Mouse (Mus musculus) neural tube, embryonic 13.5 days (tissue): ENCODE data around the gene Gm28539. TPM values are rescaled to one million over a fixed set of nuclear protein-coding genes. Genes with fewer than 3 reads are reported as not detected.

ENCODE experiments used
- ATAC-seq: fragments of 200-750 bp; cut with Nextera tagmentation; 2 replicates; pipeline ENCODE4 v1.8.0; 2017; ENCODE audit warnings: low read depth, mild to moderate bottlenecking, moderate TSS enrichment, moderate library complexity
- H3K27ac ChIP-seq: fragments of 300-500 bp; sonication (generic); replicated peaks from 2 replicates; pipeline ENCODE4 v1.5.1; 2015; ENCODE audit warnings: moderate library complexity, mild to moderate bottlenecking, inconsistent platforms
- H3K27me3 ChIP-seq: fragments of 300-500 bp; sonication (generic); 2 replicates; pipeline ENCODE4 v1.6.1; 2015; ENCODE audit warnings: mild to moderate bottlenecking, inconsistent platforms
- H3K36me3 ChIP-seq: fragments of 300-500 bp; sonication (generic); 2 replicates; pipeline ENCODE4 v1.6.1; 2015; ENCODE audit warnings: mild to moderate bottlenecking, inconsistent platforms
- H3K4me1 ChIP-seq: fragments of 300-500 bp; sonication (generic); replicated peaks from 2 replicates; pipeline ENCODE4 v1.6.1; 2015; ENCODE audit warnings: inconsistent platforms
- H3K4me2 ChIP-seq: fragments of 300-500 bp; sonication (generic); 2 replicates; pipeline ENCODE4 v1.6.1; 2015; ENCODE audit warnings: inconsistent platforms, mild to moderate bottlenecking, moderate library complexity
- H3K4me3 ChIP-seq: fragments of 300-500 bp; sonication (generic); 2 replicates; pipeline ENCODE4 v1.5.1; 2015; ENCODE audit warnings: mild to moderate bottlenecking, inconsistent platforms
- H3K9ac ChIP-seq: fragments of 300-500 bp; sonication (generic); 2 replicates; pipeline ENCODE4 v1.6.1; 2015; ENCODE audit warnings: moderate library complexity, mild to moderate bottlenecking, inconsistent platforms
- H3K9me3 ChIP-seq: fragments of 300-500 bp; sonication (generic); 2 replicates; pipeline ENCODE4 v1.6.1; 2016; ENCODE audit warnings: inconsistent platforms
- WGBS: fragments of 180-500 bp; shearing (Covaris S2); methylation state at CpG from one replicate; pipeline ENCODE4 v1.1.7; 2015; 5-methylcytosine and 5-hydroxymethylcytosine counted together
- polyA plus RNA-seq: library from polyadenylated mRNA; unstranded; fragments of >200 nt; fragmentation: Nextera tagmentation; extraction: Ambion mirVana; gene quantifications from 2 replicates; pipeline ENCODE4 v1.2.1, GENCODE M21; 2015

The Gm28539 gene
- polyA plus RNA-seq, result not detected in 2 replicates

DNA sequence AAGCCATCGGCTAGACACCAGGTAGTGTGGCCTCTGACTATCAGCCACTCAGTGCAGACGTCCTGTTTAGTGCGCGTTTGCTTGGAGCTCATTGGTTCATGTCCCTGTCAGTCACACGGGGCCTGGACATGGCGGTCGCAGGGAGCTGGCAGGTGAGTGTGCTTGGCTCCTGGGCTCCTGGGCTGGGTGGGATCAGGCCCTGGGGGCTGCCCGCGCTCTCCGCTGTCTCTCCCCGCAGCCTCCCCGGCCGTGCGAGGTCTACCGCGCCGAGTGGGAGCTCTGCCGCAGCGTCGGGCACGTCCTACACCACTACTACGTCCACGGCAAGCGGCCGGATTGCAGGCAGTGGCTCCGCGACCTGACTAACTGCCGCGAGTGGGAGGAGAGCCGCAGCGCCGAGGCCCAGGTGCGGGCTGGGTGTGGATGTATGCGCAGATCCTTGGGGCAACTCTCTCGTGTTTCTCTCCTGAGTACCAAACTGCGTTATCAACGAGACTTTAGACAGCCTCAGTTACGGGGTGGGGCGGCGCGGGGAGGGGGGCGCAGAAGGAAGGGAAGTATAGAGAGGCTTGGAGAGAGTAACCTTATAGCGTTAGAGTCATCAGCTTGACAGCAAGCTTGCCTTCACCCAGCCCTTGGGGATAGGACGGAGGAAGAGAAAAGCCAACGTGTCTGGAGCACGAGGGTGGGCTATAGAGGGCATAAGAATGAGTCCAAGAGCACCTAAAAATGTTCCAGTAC lies at the start of gene Gm28539, which contains the start of gene 2510002D24Rik:
Gene Gm28539, plus strand, starts transcription at position 117 of the 741 bp plus-strand sequence.
Gene 2510002D24Rik, plus strand, starts transcription at position 111 of the 741 bp plus-strand sequence.
- peak within 1 kb of the TSS; percentile 80 for H3K4me3 ChIP-seq
- peak within 1 kb of the TSS; percentile 72 for H3K27ac ChIP-seq
- WGBS, result 2% methylated on average over 46 of the region's 46 CpGs
- ATAC-seq, result peak; percentile 97
- H3K4me1 ChIP-seq, result peaks cover 12% of the 10 kb centered on the region
- H3K27me3 ChIP-seq, result no peaks in the 10 kb centered on the region
- H3K9me3 ChIP-seq, result no peaks in the 10 kb centered on the region
- peaks cover 48% of the 10 kb centered on the region for H3K36me3 ChIP-seq
- peak within 1 kb of the TSS; percentile 88 for H3K9ac ChIP-seq
- peak within 1 kb of the TSS; percentile 72 for H3K4me2 ChIP-seq

DNA sequence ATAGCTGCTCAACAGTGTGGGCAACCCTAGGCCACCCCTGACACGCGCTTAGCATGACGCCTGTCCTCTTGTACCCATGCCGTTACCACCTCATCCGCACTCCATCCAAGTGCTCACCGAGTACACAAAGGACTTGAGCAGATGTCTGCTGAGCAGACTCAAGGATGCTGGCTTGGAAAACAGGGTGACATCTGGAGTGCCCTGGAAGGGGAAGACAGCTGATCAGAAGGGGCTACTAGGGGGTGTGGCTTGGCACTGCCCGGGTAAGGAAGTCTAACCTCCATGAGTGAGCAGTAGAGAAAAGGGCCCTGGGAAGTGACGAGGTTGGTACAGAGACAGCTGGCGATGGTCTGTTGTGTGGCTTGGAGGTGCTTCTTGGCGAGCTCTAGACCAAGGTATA lies 49.7 kb upstream of the Gm28539 start:
- H3K27me3 ChIP-seq, result no peaks in the 10 kb centered on the region
- H3K4me2 ChIP-seq, result no peak overlapping the region
- WGBS, result 93% methylated on average over 10 of the region's 10 CpGs
- ATAC-seq, result no peak
- H3K36me3 ChIP-seq, result peaks cover 12% of the 10 kb centered on the region; the same call in 1 of the 2 replicates
- no peak overlapping the region for H3K9ac ChIP-seq
- H3K9me3 ChIP-seq, result no peaks in the 10 kb centered on the region
- no peak overlapping the region for H3K27ac ChIP-seq
- H3K4me3 ChIP-seq, result no peak overlapping the region
- no peaks in the 10 kb centered on the region for H3K4me1 ChIP-seq

DNA sequence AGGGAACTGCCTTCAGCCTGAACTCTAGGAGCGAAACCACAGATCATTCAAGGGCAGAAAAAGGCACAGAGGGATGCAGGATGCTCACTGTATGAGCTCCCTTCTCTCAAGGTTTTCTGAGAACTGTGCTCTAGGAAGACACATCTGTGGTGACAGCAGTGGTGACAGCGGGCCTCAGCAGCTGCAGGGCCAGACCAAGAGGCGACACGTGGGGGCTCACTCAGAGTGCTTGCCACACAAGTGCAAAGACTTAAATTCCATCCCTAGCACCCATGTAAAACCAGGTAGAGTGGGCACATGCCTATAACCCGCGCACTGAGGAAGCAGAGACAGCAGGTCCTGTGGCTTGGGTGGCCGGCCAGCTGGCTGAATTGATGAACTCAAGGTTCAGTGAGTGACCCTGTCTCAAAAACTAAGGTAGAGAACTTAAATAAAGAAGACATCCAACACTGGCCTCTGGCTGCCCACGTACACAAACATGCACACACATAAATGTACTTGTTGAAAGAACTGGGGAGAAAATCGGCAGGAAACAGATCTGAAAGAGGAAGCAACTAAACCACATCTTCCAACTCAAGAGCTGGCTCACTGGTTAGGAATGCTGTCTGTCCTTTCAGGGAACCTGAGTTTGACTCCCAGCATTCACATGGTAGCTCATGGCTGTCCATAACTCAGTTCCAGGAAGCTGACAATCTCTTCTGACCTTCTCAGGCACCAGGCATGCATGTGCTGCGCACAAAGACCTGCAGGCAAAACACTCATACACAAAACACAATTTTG lies 47.6 kb upstream of the Gm28539 start:
- Histone ChIP-seq H3K36me3 (peaks cover 12% of the 10 kb centered on the region; the same call in 1 of the 2 replicates), H3K4me3 (no peak overlapping the region), H3K9me3 (no peaks in the 10 kb centered on the region), H3K4me2 (no peak overlapping the region), H3K4me1 (no peaks in the 10 kb centered on the region), H3K27ac (no peak overlapping the region), H3K27me3 (no peaks in the 10 kb centered on the region), H3K9ac (no peak overlapping the region)
- 91% methylated on average over 10 of the region's 10 CpGs for WGBS
- ATAC-seq, result no peak

DNA sequence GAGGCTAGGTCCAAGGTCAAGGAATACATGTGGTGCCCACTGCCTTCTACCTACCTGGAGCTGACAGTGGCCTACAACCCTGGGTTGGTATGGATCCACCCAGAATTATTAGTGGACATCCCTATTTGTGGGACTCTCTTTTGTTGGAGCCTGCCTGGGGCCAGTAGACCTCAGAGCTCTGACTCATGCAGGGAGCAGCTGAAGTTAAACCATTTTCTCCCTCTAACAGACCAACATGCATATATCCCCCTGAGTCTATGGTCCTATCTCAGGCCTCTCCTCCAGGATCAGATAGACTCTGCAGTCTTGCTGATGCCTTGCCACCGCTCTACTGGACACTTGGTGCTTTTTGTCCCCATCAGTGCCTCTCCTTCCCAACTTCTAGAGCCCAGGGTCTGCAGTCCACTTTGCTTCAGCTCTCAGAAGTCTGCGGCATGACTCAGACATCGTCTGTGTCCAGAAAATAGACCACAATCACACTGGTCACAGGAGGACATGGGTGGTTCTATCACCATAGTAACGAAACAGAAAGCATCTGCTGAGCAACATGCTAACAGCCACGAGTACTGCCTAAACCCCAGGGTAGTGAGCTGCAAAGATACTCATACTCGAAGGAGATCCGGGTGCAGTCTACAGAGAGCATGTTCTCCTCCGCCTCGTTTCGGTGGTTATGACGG lies 41.0 kb upstream of the Gm28539 start:
- Histone ChIP-seq H3K27me3 (no peaks in the 10 kb centered on the region), H3K27ac (no peak overlapping the region), H3K36me3 (0 out of 2 replicates have a peak, but pooled peaks cover 4% of the 10 kb centered on the region), H3K4me2 (no peak overlapping the region), H3K9me3 (no peaks in the 10 kb centered on the region), H3K4me1 (no peaks in the 10 kb centered on the region), H3K9ac (no peak overlapping the region), H3K4me3 (no peak overlapping the region)
- ATAC-seq, result no peak
- 89% methylated on average over 11 of the region's 11 CpGs for WGBS

DNA sequence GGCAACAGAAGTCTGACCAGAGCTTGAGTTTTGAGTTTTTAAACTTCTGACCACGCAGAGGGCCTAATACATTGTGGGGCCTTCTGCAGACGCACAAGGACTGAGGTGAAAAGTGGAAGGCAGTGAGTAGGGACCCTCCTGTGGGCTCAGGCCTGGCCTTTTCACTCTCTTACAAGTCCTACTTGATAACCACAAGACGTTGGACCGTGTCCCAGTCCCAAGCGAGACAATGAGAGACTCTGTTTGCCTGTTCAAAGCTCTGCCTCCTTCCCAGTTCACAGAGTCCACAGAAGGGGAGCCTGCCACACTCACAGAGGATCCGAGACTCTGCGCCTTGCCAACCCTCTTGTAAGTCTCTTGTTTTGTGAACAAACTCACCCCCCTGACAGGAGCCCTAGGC lies 39.7 kb upstream of the Gm28539 start:
- Histone ChIP-seq H3K4me2 (no peak overlapping the region), H3K27ac (no peak overlapping the region), H3K9me3 (no peaks in the 10 kb centered on the region), H3K36me3 (0 out of 2 replicates have a peak, but pooled peaks cover 10% of the 10 kb centered on the region), H3K9ac (no peak overlapping the region; the same call in 1 of the 2 replicates), H3K4me1 (no peaks in the 10 kb centered on the region), H3K4me3 (no peak overlapping the region), H3K27me3 (no peaks in the 10 kb centered on the region)
- WGBS, result 86% methylated on average over 7 of the region's 7 CpGs
- no peak for ATAC-seq

DNA sequence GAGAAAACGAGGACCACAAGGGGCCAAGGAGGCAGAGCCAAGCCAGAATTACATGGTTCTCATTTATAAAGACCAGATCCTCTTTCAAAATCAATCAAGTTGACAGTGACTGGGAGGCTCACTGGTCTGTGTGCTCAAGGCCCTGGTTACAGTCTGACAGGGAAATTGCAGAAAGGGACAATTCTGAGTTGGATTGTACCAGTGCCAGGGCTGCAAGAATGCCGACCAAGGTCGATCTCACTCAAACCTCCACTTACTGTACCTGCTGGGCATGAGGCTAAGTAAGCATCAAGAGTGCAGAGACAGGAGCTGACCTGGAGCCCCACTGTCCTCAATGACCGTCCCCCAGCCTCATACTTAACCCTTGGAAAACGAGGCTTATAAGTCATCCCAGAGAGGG lies 38.2 kb upstream of the Gm28539 start:
- H3K36me3 ChIP-seq, result 0 out of 2 replicates have a peak, but pooled peaks cover 10% of the 10 kb centered on the region
- no peaks in the 10 kb centered on the region for H3K27me3 ChIP-seq
- no peak overlapping the region for H3K27ac ChIP-seq
- no peak for ATAC-seq
- H3K9me3 ChIP-seq, result no peaks in the 10 kb centered on the region
- H3K9ac ChIP-seq, result no peak overlapping the region
- H3K4me1 ChIP-seq, result no peaks in the 10 kb centered on the region
- WGBS, result 88% methylated on average over 5 of the region's 5 CpGs
- H3K4me2 ChIP-seq, result no peak overlapping the region
- H3K4me3 ChIP-seq, result no peak overlapping the region

DNA sequence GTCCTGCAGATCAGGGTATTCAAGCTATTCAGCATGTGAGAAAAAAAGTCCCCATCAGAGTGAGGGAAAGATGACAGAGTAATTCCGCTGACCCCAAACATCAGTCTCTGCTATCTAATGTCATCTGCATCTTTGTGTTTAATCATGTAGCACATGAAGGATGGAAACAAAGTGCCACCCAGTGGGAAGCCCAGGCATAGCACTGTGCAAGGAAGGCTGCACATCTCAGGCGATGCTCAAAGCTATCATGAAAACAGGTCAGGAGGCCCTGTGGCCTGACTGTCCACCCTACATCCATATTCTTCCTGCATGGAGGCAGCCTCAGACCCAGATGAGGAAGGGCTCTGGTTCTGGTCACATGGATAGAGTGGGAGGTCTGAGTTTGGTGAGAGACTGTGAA lies 37.5 kb upstream of the Gm28539 start:
- Histone ChIP-seq H3K27me3 (no peaks in the 10 kb centered on the region), H3K9ac (no peak overlapping the region), H3K4me1 (no peaks in the 10 kb centered on the region), H3K36me3 (0 out of 2 replicates have a peak, but pooled peaks cover 10% of the 10 kb centered on the region), H3K4me3 (no peak overlapping the region), H3K27ac (no peak overlapping the region), H3K9me3 (no peaks in the 10 kb centered on the region), H3K4me2 (no peak overlapping the region)
- ATAC-seq, result peak; percentile 80; the same call in 1 of the 2 replicates
- 70% methylated on average over 2 of the region's 2 CpGs for WGBS

DNA sequence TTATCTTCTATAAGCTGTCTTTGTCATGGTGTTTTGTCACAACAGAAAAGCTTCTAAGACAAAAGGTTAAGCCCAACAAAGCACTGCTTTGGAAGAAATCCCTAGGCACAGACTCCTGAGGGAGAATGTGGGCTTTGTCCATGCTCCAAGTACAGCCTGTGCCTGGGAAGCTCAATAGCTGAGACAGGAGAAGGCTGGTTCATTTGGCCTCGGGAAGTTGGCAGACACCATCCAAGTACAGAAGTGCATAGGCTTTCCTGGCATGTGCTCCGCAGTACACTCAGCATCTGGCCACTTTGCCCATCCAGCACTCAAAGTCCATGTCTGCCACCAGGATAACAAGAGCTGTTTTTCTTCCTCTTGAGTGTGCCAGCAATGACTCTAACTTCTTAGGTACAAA lies 30.6 kb upstream of the Gm28539 start:
- Histone ChIP-seq H3K4me2 (no peak overlapping the region), H3K27ac (no peak overlapping the region), H3K9me3 (no peaks in the 10 kb centered on the region), H3K36me3 (peaks cover 25% of the 10 kb centered on the region), H3K4me1 (peaks cover 2% of the 10 kb centered on the region), H3K4me3 (no peak overlapping the region), H3K27me3 (no peaks in the 10 kb centered on the region), H3K9ac (no peak overlapping the region)
- 96% methylated on average over 2 of the region's 2 CpGs for WGBS
- no peak for ATAC-seq

DNA sequence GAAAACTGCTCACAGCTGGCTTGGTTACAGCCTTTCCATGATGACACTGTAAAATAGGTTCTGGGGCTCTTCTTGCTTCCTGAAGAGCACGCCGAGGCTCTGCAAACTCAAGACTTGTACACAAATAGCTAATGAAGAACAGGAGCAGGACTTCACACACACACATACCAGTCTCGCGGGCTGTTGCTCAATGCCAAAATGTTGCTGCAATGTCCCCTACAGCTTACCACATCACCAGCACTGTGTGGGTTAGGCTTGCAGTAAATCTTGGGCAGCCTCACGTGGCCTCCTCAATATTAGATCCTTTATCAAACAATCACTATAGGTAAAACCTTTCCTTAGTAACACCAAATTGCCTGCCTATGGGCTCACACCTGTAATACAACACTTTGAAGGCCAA lies 27.4 kb upstream of the Gm28539 start:
- 96% methylated on average over 5 of the region's 5 CpGs for WGBS
- Histone ChIP-seq H3K4me3 (no peak overlapping the region), H3K36me3 (peaks cover 23% of the 10 kb centered on the region), H3K4me2 (no peak overlapping the region), H3K9ac (no peak overlapping the region), H3K27ac (no peak overlapping the region), H3K27me3 (no peaks in the 10 kb centered on the region), H3K4me1 (peaks cover 22% of the 10 kb centered on the region), H3K9me3 (no peaks in the 10 kb centered on the region)
- no peak for ATAC-seq

DNA sequence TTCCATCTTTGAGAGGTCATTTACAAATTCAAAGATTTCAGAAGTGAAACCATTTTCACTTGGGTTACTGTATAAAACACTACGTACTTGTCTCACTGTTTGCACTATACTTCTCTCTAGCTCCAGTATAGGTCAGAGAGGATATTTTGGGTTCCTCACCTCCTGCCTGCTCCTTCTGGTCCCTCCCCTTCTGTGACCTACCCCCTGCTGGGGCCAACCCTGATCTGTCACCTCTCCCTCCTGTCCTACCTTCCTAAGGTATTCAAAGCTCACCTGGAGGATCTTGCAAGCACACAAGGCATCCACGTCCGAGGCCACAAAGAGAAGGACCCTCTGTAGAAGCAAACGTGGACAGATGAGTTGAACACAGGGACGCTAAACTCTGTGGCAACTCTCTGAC lies 25.4 kb upstream of the Gm28539 start:
- peak overlapping the region; percentile 63 for H3K9ac ChIP-seq
- no peak overlapping the region for H3K27ac ChIP-seq
- H3K36me3 ChIP-seq, result peaks cover 27% of the 10 kb centered on the region
- no peaks in the 10 kb centered on the region for H3K9me3 ChIP-seq
- no peaks in the 10 kb centered on the region for H3K27me3 ChIP-seq
- peak overlapping the region; percentile 90 for H3K4me3 ChIP-seq
- 8% methylated on average over 5 of the region's 5 CpGs for WGBS
- ATAC-seq, result no peak; the same call in none of the 2 replicates
- H3K4me2 ChIP-seq, result peak overlapping the region; percentile 75
- peaks cover 26% of the 10 kb centered on the region for H3K4me1 ChIP-seq

DNA sequence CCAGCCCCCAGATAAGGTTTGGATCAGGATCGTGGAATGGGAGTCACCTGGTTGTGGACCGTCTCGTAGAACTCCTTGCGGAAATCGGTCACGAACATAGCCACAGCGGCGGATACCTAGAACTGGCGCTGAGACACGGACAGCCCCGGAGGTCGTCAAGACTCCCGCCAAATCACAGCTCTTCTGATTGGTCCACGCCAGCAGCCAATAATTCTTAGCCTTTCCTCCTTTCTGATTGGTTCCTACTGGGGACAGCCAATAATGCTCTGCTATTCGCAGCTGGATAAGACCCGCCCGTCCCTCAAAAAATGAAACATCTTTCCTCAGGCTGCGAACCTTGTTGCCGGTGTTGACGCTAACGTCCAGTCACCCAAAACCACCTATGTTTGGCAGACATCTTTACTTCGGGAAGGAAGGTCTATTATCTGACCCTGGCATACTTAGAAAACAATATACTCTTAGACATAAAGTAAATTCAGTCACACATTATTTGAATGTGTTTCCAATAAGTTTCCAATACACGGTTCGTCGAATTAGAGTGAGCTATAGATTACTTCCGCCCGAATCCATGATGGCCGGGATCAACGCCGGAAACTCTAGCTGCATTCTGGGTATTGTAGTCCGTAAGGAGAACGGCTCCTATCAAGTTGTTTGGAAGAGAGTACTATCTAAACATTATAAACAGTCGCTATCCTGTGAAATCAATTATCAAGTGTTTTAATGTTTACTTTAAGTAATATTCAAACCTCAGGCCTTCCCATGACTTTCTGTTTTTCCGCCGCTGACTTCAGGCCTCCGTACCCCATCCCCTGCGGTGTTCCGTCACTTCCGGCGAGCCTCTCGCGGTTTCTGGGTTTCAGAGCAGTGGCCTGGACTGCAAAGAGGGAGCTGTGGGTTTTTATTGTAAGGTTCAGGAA lies 24.7 kb upstream of the Gm28539 start, which contains the start of the genes Ufd1 and Cdc45:
Gene Ufd1, plus strand, starts transcription at position 312 of the 917 bp plus-strand sequence.
Gene Cdc45, minus strand, starts transcription at position 520 of the 917 bp plus-strand sequence.
- Histone ChIP-seq H3K4me3 (peak within 1 kb of the TSS; percentile 90), H3K4me1 (peaks cover 26% of the 10 kb centered on the region), H3K27me3 (no peaks in the 10 kb centered on the region), H3K27ac (peak within 1 kb of the TSS; percentile 64), H3K9me3 (no peaks in the 10 kb centered on the region), H3K9ac (peak within 1 kb of the TSS; percentile 84), H3K4me2 (peak within 1 kb of the TSS; percentile 85), H3K36me3 (peaks cover 29% of the 10 kb centered on the region)
- WGBS, result 2% methylated on average over 42 of the region's 42 CpGs
- peak; percentile 97 for ATAC-seq
